Mouse (Mus musculus): ENCODE measurements at regions not wholly inside any gene's neighbourhood (a gene's known extent, or its start where the extent isn't known, plus 50 kb on each side); places are given as distances from the start of the nearest gene placed in this dataset.

- DNase-seq (ENCODE audit: extremely low read depth, low read depth, low spot score) = no peak
- TF ChIP-seq CTCF (IDR thresholded peaks at IDR 0.05; ENCODE audit: low read depth, low read length) (no peak), POLR2A (IDR thresholded peaks at IDR 0.05; ENCODE audit: extremely low read depth, insufficient read depth, low read length) (no peak)
- Histone ChIP-seq H3K27me3 (ENCODE audit: control insufficient read depth, insufficient read depth, low read length) (no peaks in the 10 kb centered on the region), H3K9ac (ENCODE audit: low read depth, low read length) (no peak overlapping the region), H3K4me1 (ENCODE audit: control insufficient read depth, insufficient read depth, low read length) (no peaks in the 10 kb centered on the region), H3K79me2 (ENCODE audit: control insufficient read depth, insufficient read depth, low read length) (no peaks in the 10 kb centered on the region), H3K36me3 (ENCODE audit: control insufficient read depth, insufficient read depth, low read length) (no peaks in the 10 kb centered on the region), H3K27ac (replicated peaks; ENCODE audit: insufficient read depth, low read depth, low read length) (no peak overlapping the region), H3K4me3 (ENCODE audit: insufficient read depth, low read depth, low read length) (no peak overlapping the region)
- WGBS = 94% methylated on average over 2 of the region's 2 CpGs
These were observed 261.8 kb downstream of the Tex13c3 start for GRCm38 (mm10) chrX:19219301-19219700.

GRCm38 (mm10) chrX:19206420-19206819, 274.7 kb downstream of the Tex13c3 start:
- WGBS = 7% methylated on average over 1 of the region's 1 CpGs
- no peak overlapping the region for H3K4me3 ChIP-seq (ENCODE audit: insufficient read depth, low read depth, low read length)
- no peaks in the 10 kb centered on the region for H3K27me3 ChIP-seq (ENCODE audit: control insufficient read depth, insufficient read depth, low read length)
- H3K4me1 ChIP-seq (ENCODE audit: control insufficient read depth, insufficient read depth, low read length) = peaks cover 2% of the 10 kb centered on the region; the same call in 1 of the 2 replicates
- H3K9ac ChIP-seq (ENCODE audit: low read depth, low read length) = no peak overlapping the region
- 0 out of 2 replicates have a peak, but pooled peaks have one; percentile 8 for TF ChIP-seq CTCF (IDR thresholded peaks at IDR 0.05; ENCODE audit: low read depth, low read length)
- TF ChIP-seq POLR2A (IDR thresholded peaks at IDR 0.05; ENCODE audit: extremely low read depth, insufficient read depth, low read length) = no peak
- H3K27ac ChIP-seq (replicated peaks; ENCODE audit: insufficient read depth, low read depth, low read length) = no peak overlapping the region
- no peaks in the 10 kb centered on the region for H3K79me2 ChIP-seq (ENCODE audit: control insufficient read depth, insufficient read depth, low read length)
- peak; percentile 65 for DNase-seq (ENCODE audit: extremely low read depth, low read depth, low spot score)
- no peaks in the 10 kb centered on the region for H3K36me3 ChIP-seq (ENCODE audit: control insufficient read depth, insufficient read depth, low read length)

GRCm38 (mm10) chrX:19202542-19202941, 278.6 kb downstream of the Tex13c3 start:
- 100% methylated on average over 1 of the region's 1 CpGs for WGBS
- Histone ChIP-seq H3K4me1 (ENCODE audit: control insufficient read depth, insufficient read depth, low read length) (peaks cover 2% of the 10 kb centered on the region; the same call in 1 of the 2 replicates), H3K9ac (ENCODE audit: low read depth, low read length) (no peak overlapping the region), H3K27me3 (ENCODE audit: control insufficient read depth, insufficient read depth, low read length) (no peaks in the 10 kb centered on the region), H3K36me3 (ENCODE audit: control insufficient read depth, insufficient read depth, low read length) (no peaks in the 10 kb centered on the region), H3K79me2 (ENCODE audit: control insufficient read depth, insufficient read depth, low read length) (no peaks in the 10 kb centered on the region), H3K27ac (replicated peaks; ENCODE audit: insufficient read depth, low read depth, low read length) (no peak overlapping the region), H3K4me3 (ENCODE audit: insufficient read depth, low read depth, low read length) (no peak overlapping the region)
- no peak for DNase-seq (ENCODE audit: extremely low read depth, low read depth, low spot score)
- no peak for TF ChIP-seq CTCF (IDR thresholded peaks at IDR 0.05; ENCODE audit: low read depth, low read length)
- no peak for TF ChIP-seq POLR2A (IDR thresholded peaks at IDR 0.05; ENCODE audit: extremely low read depth, insufficient read depth, low read length)

GRCm38 (mm10) chrX:19201383-19201782, 279.7 kb downstream of the Tex13c3 start:
- Histone ChIP-seq H3K36me3 (ENCODE audit: control insufficient read depth, insufficient read depth, low read length) (no peaks in the 10 kb centered on the region), H3K9ac (ENCODE audit: low read depth, low read length) (no peak overlapping the region), H3K27me3 (ENCODE audit: control insufficient read depth, insufficient read depth, low read length) (no peaks in the 10 kb centered on the region), H3K4me3 (ENCODE audit: insufficient read depth, low read depth, low read length) (no peak overlapping the region), H3K27ac (replicated peaks; ENCODE audit: insufficient read depth, low read depth, low read length) (no peak overlapping the region), H3K4me1 (ENCODE audit: control insufficient read depth, insufficient read depth, low read length) (peaks cover 2% of the 10 kb centered on the region; the same call in 1 of the 2 replicates), H3K79me2 (ENCODE audit: control insufficient read depth, insufficient read depth, low read length) (no peaks in the 10 kb centered on the region)
- peak; percentile 10 for DNase-seq (ENCODE audit: extremely low read depth, low read depth, low spot score)
- TF ChIP-seq POLR2A (IDR thresholded peaks at IDR 0.05; ENCODE audit: extremely low read depth, insufficient read depth, low read length) = no peak
- 0 out of 2 replicates have a peak, but pooled peaks have one; percentile 16 for TF ChIP-seq CTCF (IDR thresholded peaks at IDR 0.05; ENCODE audit: low read depth, low read length)
- WGBS = 96% methylated on average over 1 of the region's 1 CpGs

- Histone ChIP-seq H3K27ac (replicated peaks; ENCODE audit: insufficient read depth, low read depth, low read length) (no peak overlapping the region), H3K9ac (ENCODE audit: low read depth, low read length) (no peak overlapping the region), H3K4me3 (ENCODE audit: insufficient read depth, low read depth, low read length) (no peak overlapping the region), H3K79me2 (ENCODE audit: control insufficient read depth, insufficient read depth, low read length) (no peaks in the 10 kb centered on the region), H3K4me1 (ENCODE audit: control insufficient read depth, insufficient read depth, low read length) (no peaks in the 10 kb centered on the region), H3K27me3 (ENCODE audit: control insufficient read depth, insufficient read depth, low read length) (no peaks in the 10 kb centered on the region), H3K36me3 (ENCODE audit: control insufficient read depth, insufficient read depth, low read length) (no peaks in the 10 kb centered on the region)
- no peak for TF ChIP-seq CTCF (IDR thresholded peaks at IDR 0.05; ENCODE audit: low read depth, low read length)
- no peak for TF ChIP-seq POLR2A (IDR thresholded peaks at IDR 0.05; ENCODE audit: extremely low read depth, insufficient read depth, low read length)
- DNase-seq (ENCODE audit: extremely low read depth, low read depth, low spot score) = no peak
- 89% methylated on average over 3 of the region's 3 CpGs for WGBS
These were observed 281.6 kb downstream of the Tex13c3 start for GRCm38 (mm10) chrX:19199531-19199930.

GRCm38 (mm10) chrX:19168983-19169382, 312.1 kb downstream of the Tex13c3 start:
- Histone ChIP-seq H3K4me3 (ENCODE audit: insufficient read depth, low read depth, low read length) (no peak overlapping the region), H3K4me1 (ENCODE audit: control insufficient read depth, insufficient read depth, low read length) (peaks cover 1% of the 10 kb centered on the region; the same call in 1 of the 2 replicates), H3K79me2 (ENCODE audit: control insufficient read depth, insufficient read depth, low read length) (no peaks in the 10 kb centered on the region), H3K9ac (ENCODE audit: low read depth, low read length) (no peak overlapping the region), H3K36me3 (ENCODE audit: control insufficient read depth, insufficient read depth, low read length) (no peaks in the 10 kb centered on the region), H3K27me3 (ENCODE audit: control insufficient read depth, insufficient read depth, low read length) (no peaks in the 10 kb centered on the region), H3K27ac (replicated peaks; ENCODE audit: insufficient read depth, low read depth, low read length) (no peak overlapping the region)
- no peak for TF ChIP-seq POLR2A (IDR thresholded peaks at IDR 0.05; ENCODE audit: extremely low read depth, insufficient read depth, low read length)
- TF ChIP-seq CTCF (IDR thresholded peaks at IDR 0.05; ENCODE audit: low read depth, low read length) = no peak
- DNase-seq (ENCODE audit: extremely low read depth, low read depth, low spot score) = no peak
- 78% methylated on average over 2 of the region's 2 CpGs for WGBS

Measured in liver, adult 2 months (tissue).